Mouse (Mus musculus) neural tube, embryonic 12.5 days (tissue): ENCODE results near the gene Ivd. TPM values are rescaled to one million over a fixed set of nuclear protein-coding genes. Genes with fewer than 3 reads are reported as not detected.
A peak's percentile ranks its signal among the peaks of the same experiment; 100 is the strongest.

Experiments
- ATAC-seq: fragments of 200-750 bp; cut with Nextera tagmentation; 2 replicates; pipeline ENCODE4 v1.8.0; 2017; ENCODE audit warnings: low read depth, mild to moderate bottlenecking, moderate TSS enrichment, moderate library complexity; ENCODE audit not compliant: low FRiP score
- H3K27ac ChIP-seq: fragments of 300-500 bp; sonication (generic); 2 replicates; pipeline ENCODE4 v1.5.1; 2016
- H3K27me3 ChIP-seq: fragments of 300-500 bp; sonication (generic); replicated peaks from 2 replicates; pipeline ENCODE4 v1.6.1; 2016; ENCODE audit warnings: mild to moderate bottlenecking
- H3K36me3 ChIP-seq: fragments of 300-500 bp; sonication (generic); 2 replicates; pipeline ENCODE4 v1.6.1; 2016; ENCODE audit warnings: mild to moderate bottlenecking
- H3K4me1 ChIP-seq: fragments of 300-500 bp; sonication (generic); 2 replicates; pipeline ENCODE4 v1.6.1; 2016
- H3K4me2 ChIP-seq: fragments of 300-500 bp; sonication (generic); replicated peaks from 2 replicates; pipeline ENCODE4 v1.6.1; 2016; ENCODE audit warnings: mild to moderate bottlenecking
- H3K4me3 ChIP-seq: fragments of 300-500 bp; sonication (generic); 2 replicates; pipeline ENCODE4 v1.5.1; 2016
- H3K9ac ChIP-seq: fragments of 300-500 bp; sonication (generic); 2 replicates; pipeline ENCODE4 v1.6.1; 2016; ENCODE audit warnings: mild to moderate bottlenecking
- H3K9me3 ChIP-seq: fragments of 300-500 bp; sonication (generic); 2 replicates; pipeline ENCODE4 v1.6.1; 2016; ENCODE audit warnings: mild to moderate bottlenecking
- WGBS: fragments of 180-500 bp; shearing (Covaris S2); methylation state at CpG from one replicate; pipeline ENCODE4 v1.1.7; 2016; 5-methylcytosine and 5-hydroxymethylcytosine counted together
- polyA plus RNA-seq: library from polyadenylated mRNA; unstranded; fragments of >200 nt; fragmentation: Nextera tagmentation; extraction: Ambion mirVana; gene quantifications from 2 replicates; pipeline ENCODE4 v1.2.1, GENCODE M21; 2016

The Ivd gene
- 54.1 and 58.5 TPM in 2 replicates for polyA plus RNA-seq

- H3K9me3 ChIP-seq: no peaks in the 10 kb centered on the region
- ATAC-seq: peak; percentile 100
- peaks cover 8% of the 10 kb centered on the region for H3K4me1 ChIP-seq
- peak within 1 kb of the TSS; percentile 78 for H3K4me2 ChIP-seq
- peaks cover 4% of the 10 kb centered on the region; the same call in 1 of the 2 replicates for H3K36me3 ChIP-seq
- peak within 1 kb of the TSS; percentile 69 for H3K9ac ChIP-seq
- under 1% methylated on average over 34 of the region's 34 CpGs for WGBS
- H3K27me3 ChIP-seq: no peaks in the 10 kb centered on the region
- H3K27ac ChIP-seq: peak within 1 kb of the TSS; percentile 16; the same call in 1 of the 2 replicates
- H3K4me3 ChIP-seq: peak within 1 kb of the TSS; percentile 62
Observed at GRCm38 (mm10) chr2:118861454-118862339, at the start of gene Ivd. Gene Ivd (plus strand): TSS chr2:118861954.

- no peak overlapping the region for H3K4me3 ChIP-seq
- peaks cover 3% of the 10 kb centered on the region; the same call in 1 of the 2 replicates for H3K36me3 ChIP-seq
- no peak overlapping the region for H3K4me2 ChIP-seq
- H3K4me1 ChIP-seq: peaks cover 18% of the 10 kb centered on the region
- H3K9ac ChIP-seq: no peak overlapping the region
- H3K27me3 ChIP-seq: no peaks in the 10 kb centered on the region
- H3K27ac ChIP-seq: no peak overlapping the region
- 64% methylated on average over 1 of the region's 1 CpGs for WGBS
- no peaks in the 10 kb centered on the region for H3K9me3 ChIP-seq
- ATAC-seq: no peak
Observed at GRCm38 (mm10) chr2:118812724-118813123, 49.0 kb upstream of the Ivd start.

- Histone ChIP-seq H3K4me2 (peak within 1 kb of the TSS; percentile 94), H3K9ac (peak within 1 kb of the TSS; percentile 73), H3K27ac (no peak within 1 kb of the TSS), H3K27me3 (no peaks in the 10 kb centered on the region), H3K9me3 (no peaks in the 10 kb centered on the region), H3K36me3 (peaks cover 18% of the 10 kb centered on the region), H3K4me3 (peak within 1 kb of the TSS; percentile 71), H3K4me1 (peaks cover 18% of the 10 kb centered on the region)
- ATAC-seq: peak; percentile 98
- 1% methylated on average over 49 of the region's 49 CpGs for WGBS
Observed at GRCm38 (mm10) chr2:118813981-118814836, 47.5 kb upstream of the Ivd start, which contains the start of gene Knstrn. Gene Knstrn (plus strand): TSS chr2:118814003.

GRCm38 (mm10) chr2:118822800-118823199 is 39.0 kb upstream of the Ivd start:
- H3K4me2 ChIP-seq: no peak overlapping the region
- H3K27ac ChIP-seq: no peak overlapping the region
- WGBS: 96% methylated on average over 5 of the region's 5 CpGs
- H3K36me3 ChIP-seq: peaks cover 60% of the 10 kb centered on the region
- no peak overlapping the region for H3K9ac ChIP-seq
- H3K4me3 ChIP-seq: no peak overlapping the region
- no peaks in the 10 kb centered on the region for H3K4me1 ChIP-seq
- ATAC-seq: no peak
- no peaks in the 10 kb centered on the region for H3K27me3 ChIP-seq
- no peaks in the 10 kb centered on the region for H3K9me3 ChIP-seq

GRCm38 (mm10) chr2:118824396-118824795 is 37.4 kb upstream of the Ivd start:
- Histone ChIP-seq H3K9ac (no peak overlapping the region), H3K4me1 (no peaks in the 10 kb centered on the region), H3K36me3 (peaks cover 52% of the 10 kb centered on the region), H3K4me3 (no peak overlapping the region), H3K27ac (no peak overlapping the region), H3K27me3 (no peaks in the 10 kb centered on the region), H3K4me2 (no peak overlapping the region), H3K9me3 (no peaks in the 10 kb centered on the region)
- no peak for ATAC-seq
- WGBS: 98% methylated on average over 4 of the region's 4 CpGs

GRCm38 (mm10) chr2:118829096-118829495 is 32.7 kb upstream of the Ivd start:
- Histone ChIP-seq H3K9ac (no peak overlapping the region), H3K4me1 (no peaks in the 10 kb centered on the region), H3K27me3 (no peaks in the 10 kb centered on the region), H3K9me3 (no peaks in the 10 kb centered on the region), H3K27ac (no peak overlapping the region), H3K4me2 (no peak overlapping the region), H3K36me3 (peaks cover 77% of the 10 kb centered on the region), H3K4me3 (no peak overlapping the region)
- no peak for ATAC-seq
- 92% methylated on average over 5 of the region's 5 CpGs for WGBS

- Histone ChIP-seq H3K27ac (no peak overlapping the region), H3K4me2 (no peak overlapping the region), H3K4me1 (no peaks in the 10 kb centered on the region), H3K9me3 (no peaks in the 10 kb centered on the region), H3K27me3 (no peaks in the 10 kb centered on the region), H3K4me3 (no peak overlapping the region), H3K9ac (no peak overlapping the region), H3K36me3 (peaks cover 54% of the 10 kb centered on the region)
- 96% methylated on average over 6 of the region's 6 CpGs for WGBS
- ATAC-seq: no peak
Observed at GRCm38 (mm10) chr2:118834061-118834460, 27.7 kb upstream of the Ivd start.

GRCm38 (mm10) chr2:118835115-118835514 is 26.6 kb upstream of the Ivd start:
- Histone ChIP-seq H3K27ac (no peak overlapping the region), H3K4me2 (no peak overlapping the region), H3K4me1 (no peaks in the 10 kb centered on the region), H3K36me3 (peaks cover 47% of the 10 kb centered on the region), H3K9me3 (no peaks in the 10 kb centered on the region), H3K9ac (no peak overlapping the region), H3K27me3 (no peaks in the 10 kb centered on the region), H3K4me3 (no peak overlapping the region)
- ATAC-seq: no peak
- WGBS: 90% methylated on average over 6 of the region's 6 CpGs

GRCm38 (mm10) chr2:118838330-118838729 is 23.4 kb upstream of the Ivd start:
- peaks cover 18% of the 10 kb centered on the region; the same call in 1 of the 2 replicates for H3K36me3 ChIP-seq
- no peak overlapping the region for H3K4me3 ChIP-seq
- no peaks in the 10 kb centered on the region for H3K4me1 ChIP-seq
- H3K9me3 ChIP-seq: no peaks in the 10 kb centered on the region
- no peak overlapping the region for H3K27ac ChIP-seq
- no peak overlapping the region for H3K9ac ChIP-seq
- WGBS: 57% methylated on average over 5 of the region's 5 CpGs
- H3K4me2 ChIP-seq: no peak overlapping the region
- ATAC-seq: no peak
- no peaks in the 10 kb centered on the region for H3K27me3 ChIP-seq

GRCm38 (mm10) chr2:118841186-118841585 is 20.6 kb upstream of the Ivd start:
- Histone ChIP-seq H3K4me1 (no peaks in the 10 kb centered on the region), H3K9me3 (no peaks in the 10 kb centered on the region), H3K9ac (no peak overlapping the region), H3K36me3 (no peaks in the 10 kb centered on the region), H3K4me2 (no peak overlapping the region), H3K27me3 (no peaks in the 10 kb centered on the region), H3K4me3 (no peak overlapping the region), H3K27ac (no peak overlapping the region)
- ATAC-seq: no peak
- WGBS: 76% methylated on average over 5 of the region's 5 CpGs

GRCm38 (mm10) chr2:118841774-118842173 is 20.0 kb upstream of the Ivd start:
- H3K4me1 ChIP-seq: no peaks in the 10 kb centered on the region
- WGBS: 85% methylated on average over 4 of the region's 4 CpGs
- ATAC-seq: no peak
- no peaks in the 10 kb centered on the region for H3K27me3 ChIP-seq
- no peak overlapping the region for H3K27ac ChIP-seq
- no peak overlapping the region for H3K4me3 ChIP-seq
- H3K9me3 ChIP-seq: no peaks in the 10 kb centered on the region
- no peak overlapping the region for H3K4me2 ChIP-seq
- no peaks in the 10 kb centered on the region for H3K36me3 ChIP-seq
- H3K9ac ChIP-seq: no peak overlapping the region

- H3K9ac ChIP-seq: no peak overlapping the region
- no peaks in the 10 kb centered on the region for H3K27me3 ChIP-seq
- no peak overlapping the region for H3K4me3 ChIP-seq
- H3K27ac ChIP-seq: no peak overlapping the region
- WGBS: 78% methylated on average over 3 of the region's 3 CpGs
- no peaks in the 10 kb centered on the region for H3K36me3 ChIP-seq
- no peak for ATAC-seq
- no peaks in the 10 kb centered on the region for H3K9me3 ChIP-seq
- H3K4me1 ChIP-seq: no peaks in the 10 kb centered on the region
- no peak overlapping the region for H3K4me2 ChIP-seq
Observed at GRCm38 (mm10) chr2:118844427-118844826, 17.3 kb upstream of the Ivd start.
